Mouse (Mus musculus) right cerebral cortex, postnatal 36 days (tissue): ENCODE measurements around the gene Gne.

Experiments
- DNase-seq, 2 experiments: peaks; one replicate each; pipeline ENCODE4 v3.0.0; 2022; ENCODE audit warnings: low spot score in 2 of 2, mixed read lengths in 1 of 2

Gne gene

DNA sequence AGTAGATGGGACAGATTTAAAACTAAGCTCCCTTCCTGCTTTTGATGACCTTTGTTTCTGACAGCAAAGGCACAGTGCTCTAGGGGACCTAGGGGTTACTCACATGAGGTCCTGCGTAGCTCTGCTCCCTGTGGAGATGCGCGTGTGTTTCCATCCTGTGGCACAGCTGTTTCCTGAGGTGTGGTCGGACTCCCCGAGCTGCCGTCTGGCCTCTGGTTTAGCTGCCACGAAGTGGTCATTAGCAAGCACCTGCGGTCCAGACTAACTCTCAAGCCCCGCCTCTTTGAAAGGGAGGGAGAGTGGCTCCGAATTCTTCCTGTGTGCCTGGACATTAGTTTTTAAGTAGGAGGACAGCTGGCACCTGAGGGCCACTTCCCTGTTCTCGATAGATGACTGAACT is at the start of gene Gne:
Gene Gne, minus strand, starts transcription at position 233 of the 400 bp plus-strand sequence.
- DNase-seq = no peak

DNA sequence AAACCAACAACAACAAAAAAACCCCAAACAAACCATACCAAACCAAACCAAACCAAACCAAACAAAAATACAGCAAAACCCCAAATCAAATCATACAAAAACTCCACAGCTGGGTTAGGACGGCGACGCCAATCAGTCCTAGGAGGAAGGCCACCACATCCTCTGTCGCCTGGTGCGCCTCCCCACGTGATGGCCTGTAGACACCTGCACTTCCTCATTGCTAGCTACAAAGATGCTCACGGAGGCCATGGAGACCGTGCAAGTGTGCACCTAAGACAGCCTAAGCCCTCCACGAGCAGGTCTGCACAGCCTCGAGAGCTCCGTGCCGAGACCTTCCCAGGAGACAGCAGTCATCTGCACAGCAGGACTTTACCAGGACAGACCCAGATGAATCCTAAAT is 42.8 kb upstream of the Gne start:
- DNase-seq = no peak

DNA sequence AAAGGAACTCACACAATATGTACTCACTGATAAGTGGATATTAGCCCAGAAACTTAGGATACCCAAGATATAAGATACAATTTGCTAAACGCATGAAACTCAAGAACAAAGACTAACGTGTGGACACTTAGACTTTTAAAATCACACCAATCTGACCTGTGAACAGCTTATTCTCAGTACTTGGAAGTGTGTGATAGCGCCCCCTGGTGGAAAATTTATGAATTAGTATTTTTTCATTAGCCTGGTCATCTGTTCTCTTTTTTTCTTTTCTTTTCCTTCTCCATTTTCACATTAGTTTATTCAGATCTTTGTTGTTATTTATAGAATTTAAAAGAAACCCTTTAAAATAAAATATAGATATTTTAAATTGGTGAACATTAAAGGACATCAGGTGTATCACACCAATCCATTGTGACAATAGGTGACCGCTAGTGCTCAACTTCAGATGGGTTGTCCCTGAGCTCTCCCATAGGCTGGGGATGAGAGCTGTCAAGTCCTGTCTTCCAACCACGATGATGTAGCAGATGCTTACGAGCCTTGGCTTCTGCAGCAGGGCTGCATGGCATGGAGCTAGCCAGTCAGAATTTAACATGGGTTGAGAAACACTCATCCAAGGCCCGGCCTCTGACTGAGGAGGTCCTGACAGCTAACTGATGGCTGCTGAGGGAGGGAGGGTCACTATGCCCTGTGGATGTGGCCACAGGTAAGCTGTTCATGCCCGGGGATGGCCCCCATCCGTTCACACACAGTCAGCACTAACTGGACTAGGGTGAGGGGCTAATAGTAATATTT is 35.6 kb upstream of the Gne start:
- DNase-seq = no peak

DNA sequence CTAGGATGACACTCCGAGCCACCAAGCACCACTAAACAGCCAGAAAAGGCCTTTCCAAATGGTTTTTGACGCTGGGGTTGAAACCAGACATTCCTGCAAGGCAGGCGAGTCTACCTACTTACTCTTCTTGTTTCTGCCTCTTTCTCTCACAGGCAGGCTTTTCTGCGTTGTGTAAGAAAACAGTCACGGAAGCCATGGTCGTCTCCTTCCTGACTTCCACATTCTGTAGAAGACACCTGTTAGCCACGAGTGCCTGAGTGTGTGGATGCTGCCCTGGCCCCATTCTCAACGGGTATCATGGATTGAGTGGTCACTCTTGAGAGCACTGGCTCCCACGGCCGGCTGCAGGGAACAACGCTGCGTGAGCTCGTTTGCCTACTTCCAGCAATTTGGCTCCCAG is 31.1 kb upstream of the Gne start:
- DNase-seq = no peak

DNA sequence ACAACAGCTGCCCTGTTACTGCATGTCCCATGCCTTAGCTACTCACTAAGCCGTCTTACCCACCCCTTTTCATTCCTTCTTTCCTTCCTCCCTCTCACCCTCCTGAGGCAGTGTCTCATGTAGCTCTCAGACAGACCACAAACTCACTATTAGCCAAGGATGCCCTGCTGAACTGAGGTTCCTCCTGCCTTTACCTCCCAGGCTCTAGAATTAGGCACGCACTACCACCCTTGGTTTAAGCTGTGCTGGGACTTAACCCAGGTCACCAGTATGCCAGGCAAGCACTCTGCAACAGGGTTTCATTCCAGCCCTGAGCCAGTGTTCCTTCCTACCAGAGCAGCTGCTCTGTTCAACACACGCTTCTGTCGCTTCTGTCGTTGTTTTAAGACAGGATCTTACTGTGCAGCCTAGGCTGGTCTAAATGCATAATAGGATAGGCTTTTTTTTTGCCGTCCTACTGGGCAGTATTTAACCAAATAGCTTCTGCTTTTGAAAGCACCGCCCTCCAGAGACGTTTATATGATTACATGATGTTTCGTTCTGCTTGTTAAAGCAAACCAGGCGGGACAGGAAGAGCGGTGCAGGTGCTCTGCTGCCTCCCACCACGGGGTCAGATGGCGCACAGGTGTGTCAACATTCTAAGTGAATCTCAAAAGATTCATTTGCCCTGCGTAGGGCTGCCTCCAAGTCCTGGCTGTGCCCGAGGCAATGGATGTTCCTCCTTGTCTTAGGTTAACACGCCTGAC is 29.6 kb upstream of the Gne start:
- no peak for DNase-seq

DNA sequence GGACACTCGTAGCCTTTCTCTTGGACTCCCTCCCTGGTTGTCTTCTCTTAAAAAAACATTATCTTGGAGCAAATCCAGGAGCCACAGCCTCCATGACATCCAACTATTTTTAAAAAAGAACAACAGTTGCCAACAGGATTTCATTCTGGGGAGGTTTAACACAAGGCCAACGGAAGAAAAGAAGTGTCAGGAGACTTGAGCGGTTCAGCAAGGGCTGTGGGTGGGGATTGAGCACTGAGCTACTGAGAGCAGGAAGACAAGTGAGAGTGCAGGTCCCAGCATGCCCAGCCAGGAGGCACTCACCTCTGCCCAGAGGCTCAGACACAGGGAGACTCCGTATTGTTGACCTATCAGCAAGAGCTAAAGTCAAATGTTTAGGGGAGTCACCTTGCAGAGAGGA is 28.8 kb upstream of the Gne start:
- no peak for DNase-seq

DNA sequence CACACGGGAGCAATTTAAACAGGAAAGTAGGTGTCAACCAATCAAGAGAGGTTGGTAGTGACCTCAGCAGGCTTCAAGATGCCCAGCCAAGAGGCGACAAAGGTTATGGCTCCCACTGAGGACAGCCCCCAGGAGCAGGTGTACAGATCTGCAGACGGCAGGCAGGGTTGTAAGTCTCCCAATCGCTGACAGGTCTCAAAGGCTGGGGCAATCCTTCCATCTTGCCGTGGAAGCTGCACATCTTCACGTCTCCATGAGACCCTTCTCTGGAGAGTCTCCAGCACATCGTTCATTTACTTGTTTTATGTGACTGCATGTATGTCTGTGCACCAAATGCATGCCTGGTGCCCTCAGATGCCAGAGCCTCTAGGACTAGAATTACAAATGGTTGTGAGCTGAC is 26.8 kb upstream of the Gne start:
- DNase-seq = no peak

DNA sequence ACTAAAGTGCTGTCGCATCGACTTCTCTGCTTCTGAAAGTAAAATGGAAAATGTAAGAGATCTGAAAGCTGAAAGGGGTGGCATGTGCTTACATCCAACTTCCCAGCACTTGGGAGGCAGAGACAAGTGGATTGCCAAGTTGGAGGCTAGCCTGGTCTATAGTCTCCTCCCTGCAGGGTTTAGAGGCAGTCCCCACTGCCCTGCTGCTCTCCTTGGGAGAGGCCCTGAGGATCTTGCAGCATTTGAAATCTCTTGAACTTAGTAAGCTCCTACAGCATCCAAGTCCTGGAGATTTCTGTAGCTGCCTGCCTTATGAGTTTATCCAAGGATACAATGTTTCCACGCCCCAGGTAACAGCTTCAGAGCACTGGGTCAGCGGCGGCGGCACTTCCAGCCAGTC is 24.3 kb upstream of the Gne start:
- DNase-seq = no peak

DNA sequence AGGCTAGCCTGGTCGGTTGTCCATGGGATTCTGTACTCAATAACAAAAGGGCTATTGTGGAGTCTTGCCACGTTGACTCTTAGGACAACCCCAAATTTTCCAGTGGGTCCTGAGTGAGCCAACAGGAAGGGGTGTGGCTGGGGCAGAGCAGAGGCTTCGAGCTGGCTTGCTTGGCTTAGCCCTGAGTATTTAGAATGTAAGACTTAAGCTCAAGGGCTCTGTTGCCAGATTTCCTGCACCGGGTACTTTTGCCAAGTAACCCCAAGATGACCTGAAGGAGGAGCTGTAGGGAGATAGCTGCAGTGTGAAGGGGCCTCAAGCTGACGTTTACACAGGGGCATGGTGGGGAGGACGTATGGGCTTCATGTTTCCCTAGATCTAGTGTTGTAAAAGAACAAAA is 23.4 kb upstream of the Gne start:
- DNase-seq = no peak

DNA sequence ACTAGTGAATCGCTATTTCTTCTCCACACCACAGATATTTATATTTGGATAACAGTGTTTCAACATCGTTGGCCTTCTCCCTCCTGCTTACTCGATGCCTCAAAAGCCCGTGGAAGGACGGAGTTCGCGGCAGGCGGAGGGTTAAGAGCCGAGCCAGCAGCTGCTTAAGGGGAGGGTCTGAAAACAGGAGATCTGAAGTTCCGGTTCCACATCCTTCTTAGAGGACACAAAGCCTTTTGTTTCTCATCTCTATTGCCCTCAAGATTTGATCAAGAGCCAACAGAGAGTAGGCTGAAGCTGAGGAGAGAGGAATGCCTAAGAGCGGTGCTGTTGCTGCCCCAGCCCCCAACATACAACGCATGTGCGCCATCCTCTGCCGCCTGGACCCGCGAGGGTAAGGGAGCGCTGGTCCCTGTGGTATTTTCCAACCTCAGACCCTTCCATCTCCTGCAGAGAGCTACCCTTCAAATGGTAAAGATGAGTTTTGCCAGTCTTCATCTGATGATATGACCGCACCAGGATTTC is 22.4 kb upstream of the Gne start:
- no peak for DNase-seq

DNA sequence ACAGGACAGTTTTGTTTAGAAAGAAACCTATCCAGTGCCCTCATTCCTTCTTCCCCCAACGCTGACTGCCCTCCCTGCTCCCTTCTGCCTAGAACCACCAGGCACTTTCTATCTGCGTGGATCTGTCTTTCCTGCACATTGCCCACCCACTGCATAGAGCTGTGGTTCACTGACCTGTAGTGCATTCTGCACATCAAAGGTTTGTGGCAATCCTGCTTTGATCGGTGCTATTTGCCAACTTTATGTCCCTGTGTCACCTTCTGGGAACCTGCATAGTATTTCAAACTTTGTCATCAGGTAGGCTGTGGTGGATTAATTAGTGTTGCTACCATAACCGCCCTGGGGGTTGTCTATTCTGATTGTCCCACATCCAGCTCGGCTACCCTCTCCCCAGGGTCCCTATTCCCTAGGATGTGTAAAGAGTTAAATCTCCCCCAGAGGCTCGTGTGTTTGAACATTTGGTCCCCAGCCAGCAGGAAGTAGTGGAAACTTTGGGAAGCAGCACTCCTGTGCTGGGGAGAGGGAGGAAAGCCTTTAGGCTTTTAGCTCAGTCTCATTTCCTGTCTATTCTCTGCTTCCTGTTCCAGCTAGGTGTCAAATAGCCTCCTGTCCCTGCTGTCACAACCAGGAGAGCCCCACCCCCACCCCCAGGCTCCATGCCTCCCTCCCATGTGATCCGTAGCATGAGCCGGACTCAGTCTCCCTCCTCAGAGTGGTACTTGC is 20.4 kb upstream of the Gne start:
- DNase-seq = no peak

DNA sequence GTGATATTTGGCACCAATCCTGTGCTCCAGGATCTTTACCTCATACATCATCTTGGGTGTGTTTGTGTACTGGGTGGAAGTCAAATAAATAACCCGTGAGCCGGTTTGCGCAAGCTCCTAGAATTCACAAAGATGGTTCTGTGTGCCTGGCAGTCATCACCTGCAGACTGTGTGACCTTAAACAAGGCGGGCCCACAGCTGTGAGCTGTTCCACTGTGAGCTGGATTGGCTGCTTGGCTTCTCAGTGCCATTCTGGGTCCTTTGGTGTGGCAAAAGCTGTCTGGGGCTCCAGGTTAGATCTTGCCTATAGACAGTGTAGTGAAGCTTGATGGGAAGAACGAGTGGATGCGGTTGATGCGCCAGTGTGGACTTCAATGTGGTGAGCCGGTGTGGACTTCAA is 19.6 kb upstream of the Gne start:
- no peak for DNase-seq

DNA sequence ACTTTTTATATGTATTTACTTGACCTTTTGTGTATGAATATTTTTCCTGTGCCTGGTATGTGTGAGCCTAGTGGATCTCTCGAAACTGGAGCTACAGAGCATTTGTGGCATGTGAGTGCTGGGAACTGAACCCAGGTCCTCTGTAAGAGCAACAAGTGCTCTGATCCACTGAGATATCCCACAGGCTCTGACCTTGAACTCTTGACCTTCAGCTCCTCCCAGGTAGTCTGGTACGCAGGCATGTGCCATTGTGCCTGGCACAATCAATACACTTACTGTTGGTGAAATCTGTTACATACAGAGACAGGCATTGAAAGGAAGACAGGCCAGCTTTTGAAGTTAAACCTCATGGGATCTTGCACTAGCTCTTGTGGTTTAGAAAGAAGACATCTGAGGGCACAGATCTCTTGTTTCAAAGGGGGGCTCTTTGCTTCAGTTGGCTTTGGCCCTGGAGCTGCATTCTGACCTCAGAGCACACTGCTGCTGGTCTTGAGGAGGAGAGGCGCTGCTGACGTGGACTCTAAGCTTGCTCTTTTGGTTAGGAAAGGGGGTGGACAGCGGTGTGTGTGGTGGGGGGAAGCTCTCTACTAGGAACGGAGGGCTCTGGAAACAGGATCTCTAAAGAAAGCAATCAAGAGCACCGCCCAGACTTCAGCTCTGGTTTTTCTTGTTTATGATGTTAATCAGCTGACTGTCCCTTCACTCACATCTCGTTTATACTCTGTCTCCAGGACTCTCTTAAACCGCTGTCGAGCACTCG is 13.8 kb upstream of the Gne start:
- DNase-seq = no peak

DNA sequence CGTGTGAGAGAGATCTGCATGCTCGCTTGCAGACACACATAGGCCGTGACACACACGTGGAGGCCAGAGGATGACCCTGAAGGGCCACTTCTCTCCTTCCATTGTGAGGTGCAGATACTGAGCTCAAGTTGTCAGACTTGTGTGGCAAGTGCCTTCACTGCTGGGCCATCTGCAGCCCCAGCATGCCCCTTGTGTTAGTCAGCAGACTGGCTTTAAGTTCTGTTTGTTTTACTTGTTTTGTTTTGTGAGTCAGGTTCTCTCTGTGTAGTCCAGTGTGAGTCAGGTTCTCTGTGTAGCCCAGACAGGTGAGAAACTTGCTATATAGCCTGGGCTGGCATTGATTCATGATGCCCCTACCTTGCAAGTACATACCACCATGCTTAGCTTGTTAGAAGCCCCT is 10.5 kb upstream of the Gne start:
- no peak for DNase-seq

DNA sequence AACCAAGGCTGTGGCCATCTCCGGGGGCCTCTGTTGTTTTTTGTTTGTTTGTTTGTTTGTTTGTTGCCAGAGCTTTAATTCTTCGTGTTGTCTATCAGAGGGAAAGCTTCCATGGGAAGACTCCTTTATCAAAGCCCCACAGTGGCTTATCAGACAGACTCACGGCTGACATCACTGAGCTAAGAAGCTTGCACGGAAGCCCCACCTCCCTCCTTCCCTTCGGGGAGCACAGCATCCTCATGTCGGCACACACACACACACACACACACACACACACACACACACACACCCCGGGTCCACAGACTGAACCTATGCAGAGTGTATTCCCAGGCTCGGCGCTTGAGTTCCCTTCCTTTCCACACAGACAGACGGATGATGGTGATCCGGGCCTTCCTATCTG is 8.4 kb upstream of the Gne start:
- DNase-seq = no peak

DNA sequence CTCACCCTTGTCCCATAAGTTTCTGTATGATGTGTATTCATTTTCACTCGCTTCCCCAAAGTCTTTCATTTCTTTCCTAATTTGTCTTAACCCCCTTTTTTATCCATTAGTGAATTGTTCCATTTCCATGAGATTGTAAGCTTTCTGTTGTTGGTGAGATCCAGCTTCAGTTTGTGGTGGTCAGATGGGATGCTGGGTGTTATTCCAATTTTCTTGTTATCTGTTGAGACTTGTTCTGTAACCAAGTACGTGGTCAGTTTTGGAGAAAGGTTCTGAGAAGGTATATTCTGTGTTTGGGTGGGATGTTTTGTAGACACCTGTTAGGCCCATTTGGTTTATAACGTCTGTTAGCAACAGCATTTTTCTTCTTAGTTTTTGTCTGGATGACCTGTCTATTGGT is 1.6 kb upstream of the Gne start:
- DNase-seq = no peak

DNA sequence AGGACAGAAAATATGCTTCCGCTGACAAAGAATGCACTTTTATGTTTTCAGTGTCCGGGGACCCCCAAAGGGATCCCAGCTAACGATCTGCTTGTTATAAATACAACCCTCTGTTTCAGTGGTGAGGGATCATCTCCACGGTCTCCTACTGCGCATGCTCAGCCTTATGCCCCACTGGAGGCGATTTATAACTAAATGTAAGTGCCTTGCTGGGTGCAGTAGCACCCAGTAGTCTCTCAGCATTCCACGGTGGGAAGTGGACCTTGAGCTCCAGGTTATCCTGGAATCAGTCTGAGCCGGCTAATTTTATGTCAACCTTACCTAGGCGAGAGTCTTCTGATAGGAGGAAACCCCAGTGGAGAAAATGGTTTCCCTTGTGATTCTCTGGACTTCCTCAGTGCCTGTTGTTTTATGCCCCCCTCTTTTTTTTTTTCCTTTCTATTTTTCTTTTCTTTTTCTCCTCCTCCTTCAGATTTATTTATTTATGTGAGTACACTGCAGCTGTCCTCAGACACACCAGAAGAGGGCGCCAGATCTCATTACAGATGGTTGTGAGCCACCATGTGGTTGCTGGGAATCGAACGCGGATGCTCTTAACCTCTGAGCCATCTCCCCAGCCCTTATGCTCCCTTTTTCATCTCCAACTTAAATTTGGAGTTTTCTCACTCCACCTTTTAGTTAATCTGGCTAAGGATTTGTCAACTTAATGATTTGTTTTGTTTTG is 787 bp upstream of the Gne start:
- DNase-seq = no peak

DNA sequence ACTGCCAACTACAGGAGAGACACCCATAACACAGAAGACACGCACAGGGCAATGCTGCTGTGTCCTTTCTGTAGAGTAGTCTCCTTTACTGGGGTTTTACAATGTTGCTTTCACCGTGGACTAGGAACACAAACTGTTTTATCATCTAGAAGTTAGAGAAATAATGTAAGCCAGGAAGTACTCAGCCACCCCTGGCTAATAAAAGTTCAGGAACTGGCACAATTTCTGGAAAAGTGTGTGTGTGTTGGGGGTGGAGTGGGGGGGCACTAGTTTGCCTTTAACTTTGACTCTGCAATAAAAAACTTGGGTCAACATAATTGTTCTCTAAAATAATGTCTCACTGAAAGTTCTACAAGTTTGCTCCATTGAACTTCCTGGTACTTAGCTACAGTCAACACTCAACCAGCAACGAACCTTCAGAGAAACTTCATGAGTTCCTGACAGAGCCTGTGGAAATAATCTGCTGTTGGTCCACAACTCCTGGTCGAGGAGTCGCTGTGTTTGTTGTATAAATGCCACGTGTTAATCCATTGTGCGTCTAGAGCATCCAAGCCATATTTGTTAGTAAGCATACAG is 5.5 kb downstream of the Gne start:
- DNase-seq = no peak

DNA sequence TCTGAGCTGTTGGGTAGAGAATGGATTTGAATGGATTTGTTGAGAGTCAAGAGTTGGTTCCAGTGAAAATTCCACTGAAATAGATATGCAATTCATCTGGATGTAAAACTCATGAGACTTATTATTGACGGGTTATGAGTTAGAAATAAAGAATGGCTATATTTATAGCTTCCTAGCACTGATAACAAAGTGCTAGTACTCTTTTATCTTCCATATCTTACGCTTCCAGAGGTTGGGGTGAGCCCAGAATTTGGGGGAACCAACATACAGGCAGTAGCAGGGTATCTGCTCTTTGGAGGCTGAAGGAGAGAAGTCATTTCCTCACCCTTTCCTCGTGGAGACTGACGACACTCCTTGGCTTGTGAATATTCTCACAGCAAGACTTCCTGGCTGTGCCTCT is 9.6 kb downstream of the Gne start:
- DNase-seq = no peak

DNA sequence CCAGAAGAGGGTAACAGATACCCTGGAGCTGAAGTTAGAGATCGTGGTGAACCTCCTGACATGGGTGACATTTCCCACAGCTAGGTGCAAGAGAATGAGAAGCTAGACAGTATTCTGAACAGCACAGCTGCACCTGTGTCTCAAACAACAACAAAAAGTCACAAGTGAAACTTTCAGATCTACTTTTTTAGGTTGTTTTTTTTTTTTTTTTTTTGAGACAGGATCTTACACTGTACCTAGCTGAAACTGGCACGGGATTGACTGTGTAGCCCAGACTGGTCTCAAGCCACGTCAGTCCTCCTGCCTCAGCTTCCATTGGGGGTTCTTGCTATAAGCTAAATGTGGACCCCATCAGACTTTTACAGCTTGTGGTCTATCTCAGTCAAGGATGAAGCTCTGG is 10.2 kb downstream of the Gne start:
- DNase-seq = no peak
